Mouse (Mus musculus): ENCODE measurements around the gene Psmb3. TPM values are rescaled to one million over a fixed set of nuclear protein-coding genes. Genes with fewer than 3 reads are reported as not detected.

The Psmb3 gene
- polyA plus RNA-seq, 1 experiment from 2014 or later, result 79.7 TPM

- Histone ChIP-seq H3K4me3 (ENCODE audit: inconsistent target) (no peak overlapping the region), H3K27ac (no peak overlapping the region), H3K79me2 (ENCODE audit: inconsistent target) (no peaks in the 10 kb centered on the region), H3K36me3 (ENCODE audit: inconsistent target) (peaks cover 70% of the 10 kb centered on the region)
- WGBS (ENCODE audit: missing documents), result 84% methylated on average over 15 of the region's 15 CpGs
Observed at GRCm38 (mm10) chr11:97677381-97677780, 25.8 kb upstream of the Psmb3 start.

- peaks cover 67% of the 10 kb centered on the region for H3K36me3 ChIP-seq (ENCODE audit: inconsistent target)
- H3K4me3 ChIP-seq (ENCODE audit: inconsistent target), result no peak overlapping the region
- no peaks in the 10 kb centered on the region for H3K79me2 ChIP-seq (ENCODE audit: inconsistent target)
- H3K27ac ChIP-seq, result no peak overlapping the region
- 92% methylated on average over 8 of the region's 8 CpGs for WGBS (ENCODE audit: missing documents)
Observed at GRCm38 (mm10) chr11:97677842-97678241, 25.4 kb upstream of the Psmb3 start.

DNA sequence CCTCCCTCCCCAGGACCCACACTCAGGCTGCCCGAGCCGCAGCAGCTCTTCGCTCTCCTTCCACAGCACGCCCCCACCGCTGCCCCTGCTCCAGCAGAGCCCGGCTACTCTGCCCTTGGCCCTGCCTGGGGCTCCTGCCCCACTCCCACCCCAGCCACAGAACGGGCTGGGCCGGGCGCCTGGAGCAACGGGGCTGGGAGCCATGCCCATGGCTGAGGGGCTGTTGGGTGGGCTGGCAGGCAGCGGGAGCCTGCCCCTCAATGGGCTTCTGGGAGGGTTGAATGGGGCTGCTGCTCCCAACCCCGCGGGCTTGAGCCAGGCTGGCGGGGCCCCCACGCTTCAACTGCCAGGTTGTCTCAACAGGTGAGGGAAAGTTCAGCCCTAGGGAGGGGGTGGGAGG lies 24.9 kb upstream of the Psmb3 start:
- peaks cover 64% of the 10 kb centered on the region for H3K36me3 ChIP-seq (ENCODE audit: inconsistent target)
- H3K27ac ChIP-seq, result no peak overlapping the region
- WGBS (ENCODE audit: missing documents), result 96% methylated on average over 13 of the region's 15 CpGs
- no peak overlapping the region for H3K4me3 ChIP-seq (ENCODE audit: inconsistent target)
- H3K79me2 ChIP-seq (ENCODE audit: inconsistent target), result no peaks in the 10 kb centered on the region

- WGBS (ENCODE audit: missing documents), result 97% methylated on average over 11 of the region's 12 CpGs
- no peak overlapping the region for H3K4me3 ChIP-seq (ENCODE audit: inconsistent target)
- H3K36me3 ChIP-seq (ENCODE audit: inconsistent target), result peaks cover 50% of the 10 kb centered on the region; the same call in 1 of the 2 replicates
- no peaks in the 10 kb centered on the region for H3K79me2 ChIP-seq (ENCODE audit: inconsistent target)
- H3K27ac ChIP-seq, result no peak overlapping the region
Observed at GRCm38 (mm10) chr11:97680430-97680829, 22.8 kb upstream of the Psmb3 start.

DNA sequence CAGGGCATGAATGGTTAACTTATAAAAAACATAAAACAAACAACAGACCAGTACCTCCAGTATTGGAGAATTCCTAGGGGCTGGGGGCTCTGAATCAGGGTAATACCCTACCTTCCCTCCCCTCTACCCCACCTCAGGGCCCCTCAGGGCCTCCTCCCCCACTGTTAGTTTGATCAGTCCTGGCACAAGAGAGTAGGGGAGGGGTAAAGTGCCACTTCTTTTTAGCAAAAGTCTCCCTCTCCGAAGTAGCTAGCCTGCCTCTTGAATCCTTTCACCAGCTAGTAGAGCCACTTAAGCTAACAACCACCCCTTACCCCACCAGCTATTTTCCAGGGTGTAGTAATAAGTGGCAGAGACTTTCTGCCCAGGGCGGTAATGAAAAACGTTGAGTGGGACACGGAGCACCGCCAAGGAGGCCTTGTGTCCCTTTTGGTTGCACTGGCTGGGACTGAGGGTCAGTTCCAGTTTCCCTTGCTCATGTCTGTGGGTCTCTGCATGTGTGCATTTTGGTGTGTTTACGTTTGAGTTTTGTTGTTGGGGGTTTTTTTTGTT lies 20.6 kb upstream of the Psmb3 start:
- Histone ChIP-seq H3K27ac (no peak overlapping the region), H3K4me3 (ENCODE audit: inconsistent target) (no peak overlapping the region), H3K36me3 (ENCODE audit: inconsistent target) (peaks cover 32% of the 10 kb centered on the region; the same call in 1 of the 2 replicates), H3K79me2 (ENCODE audit: inconsistent target) (no peaks in the 10 kb centered on the region)
- WGBS (ENCODE audit: missing documents), result 95% methylated on average over 6 of the region's 6 CpGs

- Histone ChIP-seq H3K79me2 (ENCODE audit: inconsistent target) (no peaks in the 10 kb centered on the region), H3K27ac (peak overlapping the region; percentile 25; the same call in 1 of the 2 replicates), H3K4me3 (ENCODE audit: inconsistent target) (no peak overlapping the region), H3K36me3 (ENCODE audit: inconsistent target) (peaks cover 21% of the 10 kb centered on the region; the same call in 1 of the 2 replicates)
- WGBS (ENCODE audit: missing documents), result 58% methylated on average over 6 of the region's 6 CpGs
Observed at GRCm38 (mm10) chr11:97684063-97684680, 19.0 kb upstream of the Psmb3 start.

- Histone ChIP-seq H3K36me3 (ENCODE audit: inconsistent target) (peaks cover 16% of the 10 kb centered on the region; the same call in 1 of the 2 replicates), H3K27ac (peak overlapping the region; percentile 25; the same call in 1 of the 2 replicates), H3K4me3 (ENCODE audit: inconsistent target) (no peak overlapping the region), H3K79me2 (ENCODE audit: inconsistent target) (no peaks in the 10 kb centered on the region)
- WGBS (ENCODE audit: missing documents), result 69% methylated on average over 7 of the region's 7 CpGs
Observed at GRCm38 (mm10) chr11:97684766-97685165, 18.4 kb upstream of the Psmb3 start.

DNA sequence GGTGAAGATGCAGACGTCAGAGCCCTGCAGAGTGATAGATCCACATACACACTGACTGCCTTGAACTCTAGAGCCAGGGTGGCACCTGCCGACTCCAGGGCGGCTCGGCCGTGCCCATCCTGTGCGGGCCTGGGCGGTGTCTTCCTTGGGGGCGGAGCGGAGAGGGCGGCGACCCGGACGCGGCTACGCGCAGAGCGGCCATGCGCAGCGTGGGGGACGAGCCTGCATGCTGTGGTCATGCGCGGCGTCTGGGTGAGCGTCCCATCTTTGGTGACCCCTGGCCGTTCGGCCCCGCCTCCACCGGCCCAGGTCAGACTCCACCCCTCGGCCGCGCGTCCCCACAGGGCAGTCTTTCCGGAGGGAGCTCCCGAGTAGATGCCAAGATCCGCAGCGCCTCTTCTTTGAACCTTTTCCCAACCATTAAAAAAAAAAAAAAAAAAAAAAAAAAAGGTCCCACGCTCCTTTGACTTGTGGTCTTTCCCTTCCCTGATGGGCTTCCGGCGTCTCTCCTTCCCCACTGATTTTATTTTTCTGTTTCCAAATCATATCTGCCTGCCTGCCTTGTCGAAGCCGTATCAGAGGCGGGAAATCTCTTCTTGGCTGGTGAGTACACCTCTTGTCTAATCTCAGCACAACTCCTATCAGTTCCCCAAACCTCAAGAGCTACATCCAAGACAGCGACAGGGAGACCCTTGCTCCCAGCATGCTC lies 17.4 kb upstream of the Psmb3 start, which contains the start of gene Cisd3:
TSS of gene Cisd3 (plus strand) at position 214 of the 709 bp plus-strand sequence.
- under 1% methylated on average over 33 of the region's 43 CpGs for WGBS (ENCODE audit: missing documents)
- peak within 1 kb of the TSS; percentile 22; the same call in 1 of the 2 replicates for H3K4me3 ChIP-seq (ENCODE audit: inconsistent target)
- H3K27ac ChIP-seq, result peak within 1 kb of the TSS; percentile 25; the same call in 1 of the 2 replicates
- peaks cover 10% of the 10 kb centered on the region; the same call in 1 of the 2 replicates for H3K36me3 ChIP-seq (ENCODE audit: inconsistent target)
- no peaks in the 10 kb centered on the region for H3K79me2 ChIP-seq (ENCODE audit: inconsistent target)

- Histone ChIP-seq H3K4me3 (ENCODE audit: inconsistent target) (peak overlapping the region; percentile 22; the same call in 1 of the 2 replicates), H3K36me3 (ENCODE audit: inconsistent target) (peaks cover 13% of the 10 kb centered on the region; the same call in 1 of the 2 replicates), H3K27ac (no peak overlapping the region), H3K79me2 (ENCODE audit: inconsistent target) (no peaks in the 10 kb centered on the region)
- 86% methylated on average over 10 of the region's 11 CpGs for WGBS (ENCODE audit: missing documents)
Observed at GRCm38 (mm10) chr11:97686322-97686908, 16.8 kb upstream of the Psmb3 start.

- Histone ChIP-seq H3K36me3 (ENCODE audit: inconsistent target) (peaks cover 11% of the 10 kb centered on the region; the same call in 1 of the 2 replicates), H3K79me2 (ENCODE audit: inconsistent target) (no peaks in the 10 kb centered on the region), H3K4me3 (ENCODE audit: inconsistent target) (no peak overlapping the region), H3K27ac (no peak overlapping the region)
- WGBS (ENCODE audit: missing documents), result 100% methylated on average over 3 of the region's 3 CpGs
Observed at GRCm38 (mm10) chr11:97687061-97687460, 16.1 kb upstream of the Psmb3 start.

DNA sequence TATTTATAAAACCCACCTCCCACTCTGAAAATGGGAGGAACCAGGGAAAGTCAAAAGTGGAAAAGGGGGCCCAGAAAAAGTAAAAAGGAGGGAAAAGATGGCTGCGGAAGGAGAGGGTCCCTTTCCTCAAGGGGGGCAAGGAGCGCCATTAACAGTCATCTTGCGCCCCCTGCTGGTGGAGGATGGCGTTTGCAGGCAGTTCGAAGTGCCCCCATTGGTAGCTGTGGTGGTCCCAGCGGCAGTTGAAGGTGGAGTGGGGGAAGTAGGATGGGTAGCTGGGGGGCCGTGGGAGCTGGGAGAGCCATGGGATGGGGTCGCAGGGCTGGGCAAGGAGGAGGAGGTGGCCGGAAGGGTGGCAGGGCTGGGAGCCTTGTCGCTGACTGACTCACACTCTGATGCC lies 13.3 kb upstream of the Psmb3 start:
- 20% methylated on average over 10 of the region's 10 CpGs for WGBS (ENCODE audit: missing documents)
- H3K36me3 ChIP-seq (ENCODE audit: inconsistent target), result peaks cover 11% of the 10 kb centered on the region; the same call in 1 of the 2 replicates
- H3K79me2 ChIP-seq (ENCODE audit: inconsistent target), result no peaks in the 10 kb centered on the region
- H3K4me3 ChIP-seq (ENCODE audit: inconsistent target), result no peak overlapping the region
- no peak overlapping the region for H3K27ac ChIP-seq

DNA sequence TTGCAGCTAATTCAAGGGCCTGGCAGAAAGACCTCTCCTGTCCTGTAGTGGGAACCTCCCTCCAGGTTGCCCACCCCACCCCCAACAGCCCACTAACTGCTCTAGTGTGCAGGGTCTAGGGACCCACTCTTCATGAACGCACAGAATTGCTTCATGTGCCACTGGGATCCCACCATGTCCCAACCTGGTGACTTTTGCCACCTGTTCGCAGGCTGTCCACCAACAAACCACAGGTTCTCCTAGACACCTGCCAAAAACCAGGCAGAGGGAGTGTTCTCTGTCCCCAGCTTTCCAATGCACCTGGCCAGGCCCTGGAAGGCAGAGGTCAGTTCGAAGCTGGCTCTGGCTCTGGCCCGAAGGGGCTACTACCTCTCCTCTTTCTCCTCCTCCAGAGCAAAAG lies 8.8 kb upstream of the Psmb3 start:
- 96% methylated on average over 4 of the region's 4 CpGs for WGBS (ENCODE audit: missing documents)
- H3K4me3 ChIP-seq (ENCODE audit: inconsistent target), result no peak overlapping the region
- no peak overlapping the region for H3K27ac ChIP-seq

GRCm38 (mm10) chr11:97694921-97695711 lies 8.1 kb upstream of the Psmb3 start:
- Histone ChIP-seq H3K4me3 (ENCODE audit: inconsistent target) (no peak overlapping the region), H3K27ac (no peak overlapping the region), H3K36me3 (ENCODE audit: inconsistent target) (peaks cover 11% of the 10 kb centered on the region; the same call in 1 of the 2 replicates), H3K79me2 (ENCODE audit: inconsistent target) (no peaks in the 10 kb centered on the region)
- WGBS (ENCODE audit: missing documents), result 96% methylated on average over 17 of the region's 17 CpGs

More for the DNA sequence above, 8.8 kb upstream of the Psmb3 start:
- no peaks in the 10 kb centered on the region for H3K79me2 ChIP-seq (ENCODE audit: inconsistent target)
- H3K36me3 ChIP-seq (ENCODE audit: inconsistent target), result peaks cover 11% of the 10 kb centered on the region; the same call in 1 of the 2 replicates
